Mouse (Mus musculus): Measurements from ENCODE around the gene Dhx35. TPM values are rescaled to one million over a fixed set of nuclear protein-coding genes. Genes with fewer than 3 reads are reported as not detected.

Dhx35 gene
- polyA plus RNA-seq, 1 experiment from 2014 or later = 16.4 TPM

Other genes starting within 250 kb of the Dhx35 start
- gene Slc32a1, start 184.0 kb upstream of the Dhx35 start, polyA plus RNA-seq (2016; fragmentation: Nextera tagmentation; extraction: Ambion mirVana) = 3.5 and 4.3 TPM in 2 replicates
- gene Actr5, start 169.9 kb upstream of the Dhx35 start, polyA plus RNA-seq (2016; fragmentation: Nextera tagmentation; extraction: Ambion mirVana) = 21.1 and 23.7 TPM in 2 replicates
- gene Ppp1r16b, start 129.4 kb upstream of the Dhx35 start, polyA plus RNA-seq (2016; fragmentation: Nextera tagmentation; extraction: Ambion mirVana) = 3.7 and 3.8 TPM in 2 replicates
- 31.1 and 32.5 TPM in 2 replicates for gene Fam83d, start 26.7 kb upstream of the Dhx35 start, polyA plus RNA-seq (2016; fragmentation: Nextera tagmentation; extraction: Ambion mirVana)